Mouse (Mus musculus): ENCODE data around the gene Csf3. TPM values are rescaled to one million over a fixed set of nuclear protein-coding genes. Genes with fewer than 3 reads are reported as not detected.

Gene Csf3
- total and polyA plus RNA-seq, 3 experiments: 0.21 TPM; not detected in 2

GRCm38 (mm10) chr11:98751221-98751782, 50.2 kb downstream of the Csf3 start:
- H3K27me3 ChIP-seq (replicated peaks): peaks cover 11% of the 10 kb centered on the region
- in situ Hi-C loops (cut with MboI; ENCODE audit: low pct_ligation_motif_present, low pct_unique_long_range_greater_than_20kb, low sequenced_read_pairs) (no loop called here), dilution Hi-C loops (cut with MboI; ENCODE audit: extremely low pct_ligation_motif_present, extremely low pct_unique_long_range_greater_than_20kb, low sequenced_read_pairs) (no loop called here)
- no peak for TF ChIP-seq POLR2A (IDR thresholded peaks at IDR 0.05; ENCODE audit: low read depth, low read length)
- no peak overlapping the region for H3K4me3 ChIP-seq (replicated peaks in 1 of 3; ENCODE audit: low read depth in 2 of 3, low read length in 2 of 3, poor library complexity in 1 of 3)
- no peak overlapping the region for H3K27ac ChIP-seq (ENCODE audit: insufficient read depth, low read depth)
- H3K36me3 ChIP-seq (replicated peaks in 1 of 2; ENCODE audit: control insufficient read depth in 1 of 2, insufficient read depth in 1 of 2, low read length in 1 of 2): no peaks in the 10 kb centered on the region
- peaks cover 45 to 74% of the 10 kb centered on the region in 2 experiments for H3K4me1 ChIP-seq (ENCODE audit: control insufficient read depth in 1 of 2, insufficient read depth in 2 of 2)
- no peak overlapping the region for H3K9ac ChIP-seq (ENCODE audit: insufficient read depth, low read depth)
- no peak overlapping the region for H3K4me2 ChIP-seq (ENCODE audit: insufficient read depth, low read depth, poor library complexity, severe bottlenecking)
- no peaks in the 10 kb centered on the region for H3K9me3 ChIP-seq (replicated peaks; ENCODE audit: low read length)
- no peak for DNase-seq (ENCODE audit: extremely low read depth)
- H3K79me2 ChIP-seq (replicated peaks; ENCODE audit: control insufficient read depth, extremely low read depth, insufficient read depth, poor library complexity, severe bottlenecking): no peaks in the 10 kb centered on the region

GRCm38 (mm10) chr11:98752562-98753140, 51.6 kb downstream of the Csf3 start:
- Histone ChIP-seq H3K4me2 (ENCODE audit: insufficient read depth, low read depth, poor library complexity, severe bottlenecking) (no peak overlapping the region), H3K9me3 (replicated peaks; ENCODE audit: low read length) (no peaks in the 10 kb centered on the region), H3K4me1 (ENCODE audit: control insufficient read depth in 1 of 2, insufficient read depth in 2 of 2) (peaks cover 34 to 62% of the 10 kb centered on the region in 2 experiments), H3K27ac (ENCODE audit: insufficient read depth, low read depth) (no peak overlapping the region), H3K27me3 (replicated peaks) (peaks cover 6% of the 10 kb centered on the region), H3K79me2 (replicated peaks; ENCODE audit: control insufficient read depth, extremely low read depth, insufficient read depth, poor library complexity, severe bottlenecking) (no peaks in the 10 kb centered on the region), H3K9ac (ENCODE audit: insufficient read depth, low read depth) (no peak overlapping the region), H3K36me3 (replicated peaks in 1 of 2; ENCODE audit: control insufficient read depth in 1 of 2, insufficient read depth in 1 of 2, low read length in 1 of 2) (no peaks in the 10 kb centered on the region), H3K4me3 (replicated peaks in 1 of 3; ENCODE audit: low read depth in 2 of 3, low read length in 2 of 3, poor library complexity in 1 of 3) (no peak overlapping the region)
- DNase-seq (ENCODE audit: extremely low read depth): no peak
- in situ Hi-C loops (cut with MboI; ENCODE audit: low pct_ligation_motif_present, low pct_unique_long_range_greater_than_20kb, low sequenced_read_pairs) (no loop called here), dilution Hi-C loops (cut with MboI; ENCODE audit: extremely low pct_ligation_motif_present, extremely low pct_unique_long_range_greater_than_20kb, low sequenced_read_pairs) (no loop called here)
- TF ChIP-seq CHD1 (IDR thresholded peaks at IDR 0.05; ENCODE audit: low read depth, low read length) (no peak), ZKSCAN1 (IDR thresholded peaks at IDR 0.05; ENCODE audit: borderline replicate concordance, low read depth, low read length) (no peak), JUN (IDR thresholded peaks at IDR 0.05; ENCODE audit: insufficient read depth, low read depth, low read length) (peak; percentile 43), PAX5 (IDR thresholded peaks at IDR 0.05; ENCODE audit: low read length) (no peak), JUND (conservative IDR thresholded peaks at IDR 0.05; ENCODE audit: low read depth, low read length) (peak; percentile 48; the same call in 1 of the 2 replicates), MAZ (IDR thresholded peaks at IDR 0.05; ENCODE audit: low read depth, low read length) (no peak), MAX (IDR thresholded peaks at IDR 0.05; ENCODE audit: low read length) (no peak), USF2 (conservative IDR thresholded peaks at IDR 0.05; ENCODE audit: low read depth, low read length) (no peak)

Other genes with a start within 250 kb of the Csf3 start
- 110 and 124 TPM in 2 replicates for gene Ikzf3, start 155.2 kb upstream of the Csf3 start, total RNA-seq (2012; rRNA removed)
- 118 and 130 TPM in 2 replicates for gene Ikzf3, start 155.2 kb upstream of the Csf3 start, total RNA-seq (2014; rRNA removed)
- 238 and 243 TPM in 2 replicates for gene Ikzf3, start 155.2 kb upstream of the Csf3 start, polyA plus RNA-seq (2012; ENCODE audit: insufficient read length, low read depth)
- gene Zpbp2, start 150.2 kb upstream of the Csf3 start, total RNA-seq (2012; rRNA removed): 3.1 and 3.9 TPM in 2 replicates
- 3.2 and 5.0 TPM in 2 replicates for gene Zpbp2, start 150.2 kb upstream of the Csf3 start, total RNA-seq (2014; rRNA removed)
- 3.0 and 3.7 TPM in 2 replicates for gene Zpbp2, start 150.2 kb upstream of the Csf3 start, polyA plus RNA-seq (2012; ENCODE audit: insufficient read length, low read depth)
- 45.1 and 49.7 TPM in 2 replicates for gene Ormdl3, start 113.9 kb upstream of the Csf3 start, total RNA-seq (2012; rRNA removed)
- gene Ormdl3, start 113.9 kb upstream of the Csf3 start, total RNA-seq (2014; rRNA removed): 30.6 and 32.9 TPM in 2 replicates
- gene Ormdl3, start 113.9 kb upstream of the Csf3 start, polyA plus RNA-seq (2012; ENCODE audit: insufficient read length, low read depth): 32.5 and 34.9 TPM in 2 replicates
- not detected in 2 replicates for gene Lrrc3c, start 103.0 kb upstream of the Csf3 start, total RNA-seq (2012; rRNA removed)
- not detected in 2 replicates for gene Lrrc3c, start 103.0 kb upstream of the Csf3 start, total RNA-seq (2014; rRNA removed)
- not detected in 2 replicates for gene Lrrc3c, start 103.0 kb upstream of the Csf3 start, polyA plus RNA-seq (2012; ENCODE audit: insufficient read length, low read depth)
- 1.8 and 2.0 TPM in 2 replicates for gene Gm12355, start 75.6 kb upstream of the Csf3 start, total RNA-seq (2012; rRNA removed)
- gene Gm12355, start 75.6 kb upstream of the Csf3 start, total RNA-seq (2014; rRNA removed): 24.2 and 26.0 TPM in 2 replicates
- 3.0 and 9.8 TPM in 2 replicates for gene Gm12355, start 75.6 kb upstream of the Csf3 start, polyA plus RNA-seq (2012; ENCODE audit: insufficient read length, low read depth)
- gene Gsdma3, start 74.9 kb upstream of the Csf3 start, total RNA-seq (2012; rRNA removed): not detected in 2 replicates
- gene Gsdma3, start 74.9 kb upstream of the Csf3 start, total RNA-seq (2014; rRNA removed): not detected in 2 replicates
- gene Gsdma3, start 74.9 kb upstream of the Csf3 start, polyA plus RNA-seq (2012; ENCODE audit: insufficient read length, low read depth): not detected in 2 replicates
- not detected in 2 replicates for gene Gsdma2, start 54.5 kb upstream of the Csf3 start, total RNA-seq (2012; rRNA removed)
- not detected in 2 replicates for gene Gsdma2, start 54.5 kb upstream of the Csf3 start, total RNA-seq (2014; rRNA removed)
- not detected in 2 replicates for gene Gsdma2, start 54.5 kb upstream of the Csf3 start, polyA plus RNA-seq (2012; ENCODE audit: insufficient read length, low read depth)
- not detected in 2 replicates for gene Gsdma, start 36.9 kb upstream of the Csf3 start, total RNA-seq (2012; rRNA removed)
- not detected in 2 replicates for gene Gsdma, start 36.9 kb upstream of the Csf3 start, total RNA-seq (2014; rRNA removed)
- 0.08 and 0.10 TPM in 2 replicates for gene Gsdma, start 36.9 kb upstream of the Csf3 start, polyA plus RNA-seq (2012; ENCODE audit: insufficient read length, low read depth)
- 291 and 337 TPM in 2 replicates for gene Psmd3, start 18.7 kb upstream of the Csf3 start, total RNA-seq (2012; rRNA removed)
- 163 and 166 TPM in 2 replicates for gene Psmd3, start 18.7 kb upstream of the Csf3 start, total RNA-seq (2014; rRNA removed)
- gene Psmd3, start 18.7 kb upstream of the Csf3 start, polyA plus RNA-seq (2012; ENCODE audit: insufficient read length, low read depth): 345 and 354 TPM in 2 replicates
- gene Med24, start 28.2 kb downstream of the Csf3 start, total RNA-seq (2012; rRNA removed): 47.7 and 48.6 TPM in 2 replicates
- 26.5 and 30.9 TPM in 2 replicates for gene Med24, start 28.2 kb downstream of the Csf3 start, total RNA-seq (2014; rRNA removed)
- gene Med24, start 28.2 kb downstream of the Csf3 start, polyA plus RNA-seq (2012; ENCODE audit: insufficient read length, low read depth): 64.2 and 78.8 TPM in 2 replicates
- 2.5 and 3.9 TPM in 2 replicates for gene Thra, start 39.4 kb downstream of the Csf3 start, total RNA-seq (2012; rRNA removed)
- 0.81 and 1.1 TPM in 2 replicates for gene Thra, start 39.4 kb downstream of the Csf3 start, total RNA-seq (2014; rRNA removed)
- 3.8 and 4.3 TPM in 2 replicates for gene Thra, start 39.4 kb downstream of the Csf3 start, polyA plus RNA-seq (2012; ENCODE audit: insufficient read length, low read depth)
- 0.21 and 0.25 TPM in 2 replicates for gene Nr1d1, start 74.1 kb downstream of the Csf3 start, total RNA-seq (2012; rRNA removed)
- 0.17 and 0.39 TPM in 2 replicates for gene Nr1d1, start 74.1 kb downstream of the Csf3 start, total RNA-seq (2014; rRNA removed)
- 0.95 and 1.4 TPM in 2 replicates for gene Nr1d1, start 74.1 kb downstream of the Csf3 start, polyA plus RNA-seq (2012; ENCODE audit: insufficient read length, low read depth)
- 27.3 and 30.7 TPM in 2 replicates for gene Msl1, start 94.3 kb downstream of the Csf3 start, total RNA-seq (2012; rRNA removed)
- gene Msl1, start 94.3 kb downstream of the Csf3 start, total RNA-seq (2014; rRNA removed): 25.9 and 26.4 TPM in 2 replicates
- 57.1 and 58.1 TPM in 2 replicates for gene Msl1, start 94.3 kb downstream of the Csf3 start, polyA plus RNA-seq (2012; ENCODE audit: insufficient read length, low read depth)
- 16.7 and 18.3 TPM in 2 replicates for gene Casc3, start 103.6 kb downstream of the Csf3 start, total RNA-seq (2012; rRNA removed)
- gene Casc3, start 103.6 kb downstream of the Csf3 start, total RNA-seq (2014; rRNA removed): 14.4 and 14.7 TPM in 2 replicates
- gene Casc3, start 103.6 kb downstream of the Csf3 start, polyA plus RNA-seq (2012; ENCODE audit: insufficient read length, low read depth): 71.7 and 93.0 TPM in 2 replicates
- 0.04 and 0.08 TPM in 2 replicates for gene Rapgefl1, start 135.5 kb downstream of the Csf3 start, total RNA-seq (2012; rRNA removed)
- 0.11 TPM in 1 of 2 replicates, not detected in the other for gene Rapgefl1, start 135.5 kb downstream of the Csf3 start, total RNA-seq (2014; rRNA removed)
- gene Rapgefl1, start 135.5 kb downstream of the Csf3 start, polyA plus RNA-seq (2012; ENCODE audit: insufficient read length, low read depth): 0.25 and 0.29 TPM in 2 replicates
- gene Wipf2, start 162.4 kb downstream of the Csf3 start, total RNA-seq (2012; rRNA removed): 4.7 TPM in 2 replicates
- 1.9 and 2.1 TPM in 2 replicates for gene Wipf2, start 162.4 kb downstream of the Csf3 start, total RNA-seq (2014; rRNA removed)
- 7.7 and 9.7 TPM in 2 replicates for gene Wipf2, start 162.4 kb downstream of the Csf3 start, polyA plus RNA-seq (2012; ENCODE audit: insufficient read length, low read depth)
- gene Cdc6, start 206.5 kb downstream of the Csf3 start, total RNA-seq (2012; rRNA removed): 47.4 and 78.9 TPM in 2 replicates
- 93.7 and 99.3 TPM in 2 replicates for gene Cdc6, start 206.5 kb downstream of the Csf3 start, total RNA-seq (2014; rRNA removed)
- 81.3 and 91.9 TPM in 2 replicates for gene Cdc6, start 206.5 kb downstream of the Csf3 start, polyA plus RNA-seq (2012; ENCODE audit: insufficient read length, low read depth)
- gene Rara, start 226.6 kb downstream of the Csf3 start, total RNA-seq (2012; rRNA removed): 11.1 and 12.1 TPM in 2 replicates
- 2.7 and 4.5 TPM in 2 replicates for gene Rara, start 226.6 kb downstream of the Csf3 start, total RNA-seq (2014; rRNA removed)
- gene Rara, start 226.6 kb downstream of the Csf3 start, polyA plus RNA-seq (2012; ENCODE audit: insufficient read length, low read depth): 12.4 and 13.7 TPM in 2 replicates